Mouse (Mus musculus) liver, embryonic 14.5 days (tissue): ENCODE measurements at regions not wholly inside any gene's neighbourhood (a gene's known extent, or its start where the extent isn't known, plus 50 kb on each side); places are given as distances from the start of the nearest gene placed in this dataset.

Experiments used
- CTCF ChIP-seq: IDR thresholded peaks from 2 replicates; pipeline ENCODE4 v1.5.1; 2016; ENCODE audit warnings: antibody characterized with exemption, low read depth, control low read depth
- EP300 ChIP-seq: IDR thresholded peaks from 2 replicates; pipeline ENCODE4 v1.6.1; 2016; ENCODE audit warnings: antibody characterized with exemption, low read depth

- TF ChIP-seq CTCF = no peak
- TF ChIP-seq EP300 = no peak
Observed at GRCm38 (mm10) chr11:114592961-114593360, 75.4 kb upstream of the Rpl38 start.
